Mouse (Mus musculus) liver, embryonic 16.5 days (tissue): ENCODE data around the gene Skap1. TPM values are rescaled to one million over a fixed set of nuclear protein-coding genes. Genes with fewer than 3 reads are reported as not detected.

Source experiments
- ATAC-seq: fragments of 200-750 bp; cut with Nextera tagmentation; 2 replicates; pipeline ENCODE4 v1.8.0; 2017; ENCODE audit warnings: low read depth, mild to moderate bottlenecking, moderate number of reproducible peaks, moderate library complexity
- H3K27ac ChIP-seq: fragments of 300-500 bp; sonication (generic); 2 replicates; pipeline ENCODE4 v1.5.1; 2014; ENCODE audit warnings: mild to moderate bottlenecking, low read length
- H3K27me3 ChIP-seq: fragments of 300-500 bp; sonication (generic); 2 replicates; pipeline ENCODE4 v1.6.1; 2014; ENCODE audit warnings: low read depth, low read length, mixed read lengths; ENCODE audit not compliant: control insufficient read depth, insufficient read depth
- H3K36me3 ChIP-seq: fragments of 300-500 bp; sonication (generic); 2 replicates; pipeline ENCODE4 v1.6.1; 2014; ENCODE audit warnings: mild to moderate bottlenecking; ENCODE audit not compliant: control insufficient read depth, insufficient read depth
- H3K4me1 ChIP-seq: fragments of 300-500 bp; sonication (generic); 2 replicates; pipeline ENCODE4 v1.6.1; 2014; ENCODE audit warnings: low read depth, low read length, mixed read lengths; ENCODE audit not compliant: control insufficient read depth
- H3K4me2 ChIP-seq: fragments of 300-500 bp; sonication (generic); 2 replicates; pipeline ENCODE4 v1.6.1; 2014; ENCODE audit warnings: low read depth, low read length, mixed read lengths
- H3K4me3 ChIP-seq: fragments of 300-500 bp; sonication (generic); 2 replicates; pipeline ENCODE4 v1.5.1; 2014; ENCODE audit warnings: low read depth, mild to moderate bottlenecking, low read length
- H3K9ac ChIP-seq: fragments of 300-500 bp; sonication (generic); 2 replicates; pipeline ENCODE4 v1.6.1; 2014; ENCODE audit warnings: low read depth, low read length
- H3K9me3 ChIP-seq: fragments of 300-500 bp; sonication (generic); replicated peaks from 2 replicates; pipeline ENCODE4 v1.6.1; 2016; ENCODE audit warnings: low read length; ENCODE audit not compliant: control insufficient read depth
- WGBS: fragments of 180-500 bp; shearing (Covaris S2); extraction: QIAGEN DNeasy Blood & Tissue Kit; methylation state at CpG from one replicate; pipeline ENCODE4 v1.1.7; 2014; ENCODE audit not compliant: insufficient replicate concordance; 5-methylcytosine and 5-hydroxymethylcytosine counted together
- polyA plus RNA-seq: library from polyadenylated mRNA; unstranded; fragments of >200 nt; fragmentation: Nextera tagmentation; extraction: Ambion mirVana; gene quantifications from 2 replicates; pipeline ENCODE4 v1.2.1, GENCODE M21; 2015

Skap1 gene
- polyA plus RNA-seq, 1 experiment from 2014 or later = 0.12 TPM

DNA sequence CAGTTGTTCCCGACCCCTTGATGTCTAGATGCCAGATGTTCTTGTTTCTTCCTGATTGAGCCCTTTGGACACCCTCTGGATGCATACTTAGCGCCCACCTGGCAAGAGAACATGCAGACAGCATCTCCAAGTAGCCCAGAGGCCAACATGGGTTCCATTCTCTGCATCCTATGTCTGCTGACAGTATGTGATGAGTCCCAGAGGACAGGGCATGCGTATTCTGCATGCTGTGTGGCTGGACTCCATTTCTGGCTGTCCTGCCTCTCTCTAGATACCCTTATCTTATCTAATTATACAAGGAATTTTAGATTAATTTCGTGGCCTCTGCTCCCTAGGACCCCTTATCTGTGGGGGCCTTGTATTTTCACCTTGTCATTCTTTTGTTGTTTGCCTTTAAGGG lies 2.6 kb upstream of the Skap1 start:
- 39% methylated on average over 4 of the region's 4 CpGs for WGBS
- Histone ChIP-seq H3K27ac (no peak overlapping the region), H3K36me3 (no peaks in the 10 kb centered on the region), H3K4me1 (no peaks in the 10 kb centered on the region), H3K4me2 (no peak overlapping the region), H3K4me3 (no peak overlapping the region), H3K27me3 (peaks cover 43% of the 10 kb centered on the region), H3K9ac (no peak overlapping the region), H3K9me3 (no peaks in the 10 kb centered on the region)
- no peak for ATAC-seq

DNA sequence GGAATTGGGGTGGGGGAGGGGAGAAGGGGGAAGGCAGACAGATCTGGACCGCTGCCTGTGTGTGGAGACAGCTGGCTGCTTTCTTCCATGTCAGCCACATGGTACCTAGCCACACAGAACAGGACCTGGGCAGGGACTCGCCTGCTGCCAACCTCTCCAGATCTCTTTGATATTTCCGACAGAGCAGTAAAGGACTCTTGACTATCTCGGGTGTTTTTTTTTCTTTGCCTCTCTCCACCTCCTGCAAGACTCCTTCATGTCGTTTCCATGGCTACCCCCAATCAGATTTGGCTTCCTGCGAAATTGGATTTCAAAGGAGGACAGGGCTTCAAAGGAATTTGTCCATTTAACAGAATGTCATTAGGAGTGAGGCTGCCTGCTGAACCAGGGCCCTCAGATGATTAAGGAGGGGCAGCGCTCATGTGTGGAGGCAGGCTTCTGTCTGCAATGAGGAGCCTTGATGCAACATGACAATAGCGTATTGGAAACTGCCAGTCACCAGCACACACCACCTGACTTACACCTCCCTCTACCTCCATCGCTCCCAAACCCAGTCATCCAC lies 2.1 kb upstream of the Skap1 start:
- Histone ChIP-seq H3K4me2 (no peak overlapping the region), H3K9ac (no peak overlapping the region), H3K27ac (no peak overlapping the region), H3K4me1 (no peaks in the 10 kb centered on the region), H3K9me3 (no peaks in the 10 kb centered on the region), H3K27me3 (peaks cover 43% of the 10 kb centered on the region), H3K36me3 (no peaks in the 10 kb centered on the region), H3K4me3 (no peak overlapping the region)
- 28% methylated on average over 9 of the region's 9 CpGs for WGBS
- ATAC-seq = no peak

- Histone ChIP-seq H3K4me1 (no peaks in the 10 kb centered on the region), H3K4me3 (no peak overlapping the region)
- WGBS = 27% methylated on average over 5 of the region's 5 CpGs
Measured at GRCm38 (mm10) chr11:96464716-96465060, 295 bp downstream of the Skap1 start.

DNA sequence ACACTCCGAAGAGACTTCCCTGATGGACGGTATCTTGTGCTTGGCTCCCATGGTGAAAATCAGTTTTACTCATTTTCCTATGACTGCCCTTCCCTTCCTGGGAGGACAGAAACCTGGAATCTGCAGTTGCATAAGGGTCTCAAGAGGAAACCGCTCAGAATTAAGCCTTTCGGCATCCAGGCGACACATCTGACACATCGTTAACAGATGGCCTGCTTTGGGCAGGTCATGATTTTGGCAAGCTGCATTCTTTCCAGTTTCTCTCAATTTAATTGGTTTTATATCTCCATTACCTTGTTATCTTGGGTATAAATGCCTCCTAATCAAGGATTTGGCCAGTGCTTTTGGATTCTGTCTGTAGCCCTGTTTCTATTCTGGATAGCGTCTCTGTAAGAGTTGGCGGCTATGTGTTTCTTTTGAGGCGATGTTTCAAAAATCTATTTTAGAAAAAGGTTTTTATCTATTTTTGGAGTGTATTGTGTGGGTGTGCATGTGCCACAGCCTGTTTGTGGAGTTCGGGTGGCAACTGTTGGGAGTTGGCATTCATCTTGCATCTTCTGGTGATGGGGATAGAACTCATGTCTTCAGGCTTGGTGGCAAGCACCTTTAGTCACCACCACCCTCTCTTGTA lies 1.1 kb downstream of the Skap1 start:
- WGBS = 68% methylated on average over 10 of the region's 10 CpGs

More at GRCm38 (mm10) chr11:96464716-96465060, 295 bp downstream of the Skap1 start:
- no peak for ATAC-seq
- peaks cover 43% of the 10 kb centered on the region for H3K27me3 ChIP-seq
- H3K4me2 ChIP-seq = no peak overlapping the region
- H3K36me3 ChIP-seq = no peaks in the 10 kb centered on the region
- H3K9ac ChIP-seq = no peak overlapping the region
- no peak overlapping the region for H3K27ac ChIP-seq
- no peaks in the 10 kb centered on the region for H3K9me3 ChIP-seq

GRCm38 (mm10) chr11:96466382-96466781 lies 2.0 kb downstream of the Skap1 start:
- Histone ChIP-seq H3K4me1 (no peaks in the 10 kb centered on the region), H3K27ac (no peak overlapping the region), H3K27me3 (peaks cover 42% of the 10 kb centered on the region), H3K36me3 (no peaks in the 10 kb centered on the region), H3K9ac (no peak overlapping the region), H3K4me3 (no peak overlapping the region), H3K9me3 (no peaks in the 10 kb centered on the region), H3K4me2 (no peak overlapping the region)
- no peak for ATAC-seq
- WGBS = 43% methylated on average over 7 of the region's 7 CpGs

More for the DNA sequence above, 1.1 kb downstream of the Skap1 start:
- Histone ChIP-seq H3K4me3 (no peak overlapping the region), H3K4me1 (no peaks in the 10 kb centered on the region), H3K9me3 (no peaks in the 10 kb centered on the region), H3K9ac (no peak overlapping the region), H3K27ac (no peak overlapping the region), H3K36me3 (no peaks in the 10 kb centered on the region), H3K4me2 (no peak overlapping the region), H3K27me3 (peaks cover 43% of the 10 kb centered on the region)
- ATAC-seq = no peak

GRCm38 (mm10) chr11:96466987-96467386 lies 2.6 kb downstream of the Skap1 start:
- H3K36me3 ChIP-seq = no peaks in the 10 kb centered on the region
- H3K9ac ChIP-seq = no peak overlapping the region
- no peak overlapping the region for H3K4me2 ChIP-seq
- no peaks in the 10 kb centered on the region for H3K9me3 ChIP-seq
- no peaks in the 10 kb centered on the region for H3K4me1 ChIP-seq
- no peak for ATAC-seq
- peaks cover 37% of the 10 kb centered on the region for H3K27me3 ChIP-seq
- no peak overlapping the region for H3K27ac ChIP-seq
- 39% methylated on average over 7 of the region's 7 CpGs for WGBS
- H3K4me3 ChIP-seq = no peak overlapping the region

- peaks cover 27% of the 10 kb centered on the region for H3K27me3 ChIP-seq
- H3K4me1 ChIP-seq = no peaks in the 10 kb centered on the region
- H3K9me3 ChIP-seq = no peaks in the 10 kb centered on the region
- ATAC-seq = peak; percentile 48; the same call in 1 of the 2 replicates
- H3K27ac ChIP-seq = no peak overlapping the region
- H3K36me3 ChIP-seq = no peaks in the 10 kb centered on the region
- no peak overlapping the region for H3K4me3 ChIP-seq
- peak overlapping the region; percentile 1; the same call in 1 of the 2 replicates for H3K4me2 ChIP-seq
- no peak overlapping the region for H3K9ac ChIP-seq
- WGBS = 10% methylated on average over 9 of the region's 9 CpGs
Measured at GRCm38 (mm10) chr11:96468048-96468745, 3.8 kb downstream of the Skap1 start.

- H3K4me1 ChIP-seq = no peaks in the 10 kb centered on the region
- WGBS = 51% methylated on average over 3 of the region's 3 CpGs
- no peak overlapping the region for H3K4me3 ChIP-seq
Measured at GRCm38 (mm10) chr11:96482711-96483110, 18.3 kb downstream of the Skap1 start.

GRCm38 (mm10) chr11:96483179-96483578 lies 18.8 kb downstream of the Skap1 start:
- H3K4me1 ChIP-seq = no peaks in the 10 kb centered on the region
- H3K36me3 ChIP-seq = no peaks in the 10 kb centered on the region
- no peak for ATAC-seq
- no peak overlapping the region for H3K27ac ChIP-seq
- no peaks in the 10 kb centered on the region; the same call in 1 of the 2 replicates for H3K27me3 ChIP-seq
- H3K9ac ChIP-seq = no peak overlapping the region
- H3K9me3 ChIP-seq = no peaks in the 10 kb centered on the region
- no peak overlapping the region for H3K4me3 ChIP-seq
- H3K4me2 ChIP-seq = no peak overlapping the region

More at GRCm38 (mm10) chr11:96482711-96483110, 18.3 kb downstream of the Skap1 start:
- Histone ChIP-seq H3K36me3 (no peaks in the 10 kb centered on the region), H3K9ac (no peak overlapping the region), H3K4me2 (no peak overlapping the region), H3K27ac (no peak overlapping the region), H3K9me3 (no peaks in the 10 kb centered on the region), H3K27me3 (no peaks in the 10 kb centered on the region; the same call in 1 of the 2 replicates)
- no peak for ATAC-seq
